Mouse (Mus musculus): Measurements from ENCODE around the gene Gngt2. TPM values are rescaled to one million over a fixed set of nuclear protein-coding genes. Genes with fewer than 3 reads are reported as not detected.

Gngt2 gene
- polyA plus RNA-seq, 1 experiment, result 167 TPM

GRCm38 (mm10) chr11:95844935-95845334 lies 7.9 kb downstream of the Gngt2 start:
- Histone ChIP-seq H3K4me1 (ENCODE audit: control insufficient read depth, insufficient read depth, low read length) (peaks cover 62% of the 10 kb centered on the region), H3K27ac (ENCODE audit: insufficient read depth, low read depth, low read length) (peak overlapping the region; percentile 88), H3K4me3 (ENCODE audit: insufficient read depth, low read length) (peak overlapping the region; percentile 54)
- TF ChIP-seq POLR2A (IDR thresholded peaks at IDR 0.05; ENCODE audit: borderline replicate concordance, low read depth, low read length), result no peak
- no peak for TF ChIP-seq CTCF (IDR thresholded peaks at IDR 0.05; ENCODE audit: low read depth, low read length)

GRCm38 (mm10) chr11:95850898-95851297 lies 13.9 kb downstream of the Gngt2 start:
- peaks cover 36% of the 10 kb centered on the region for H3K4me1 ChIP-seq (ENCODE audit: control insufficient read depth, insufficient read depth, low read length)
- peak overlapping the region; percentile 59 for H3K27ac ChIP-seq (ENCODE audit: insufficient read depth, low read depth, low read length)
- TF ChIP-seq POLR2A (IDR thresholded peaks at IDR 0.05; ENCODE audit: borderline replicate concordance, low read depth, low read length), result no peak
- no peak overlapping the region for H3K4me3 ChIP-seq (ENCODE audit: insufficient read depth, low read length)

- TF ChIP-seq POLR2A (IDR thresholded peaks at IDR 0.05; ENCODE audit: borderline replicate concordance, low read depth, low read length), result no peak
- TF ChIP-seq CTCF (IDR thresholded peaks at IDR 0.05; ENCODE audit: low read depth, low read length), result peak; percentile 84
- Histone ChIP-seq H3K4me3 (ENCODE audit: insufficient read depth, low read length) (no peak overlapping the region), H3K4me1 (ENCODE audit: control insufficient read depth, insufficient read depth, low read length) (peaks cover 39% of the 10 kb centered on the region)
These were observed 16.7 kb downstream of the Gngt2 start for GRCm38 (mm10) chr11:95853684-95854083.

GRCm38 (mm10) chr11:95857306-95857705 lies 20.3 kb downstream of the Gngt2 start:
- Histone ChIP-seq H3K4me1 (ENCODE audit: control insufficient read depth, insufficient read depth, low read length) (peaks cover 16% of the 10 kb centered on the region), H3K4me3 (ENCODE audit: insufficient read depth, low read length) (no peak overlapping the region), H3K27ac (ENCODE audit: insufficient read depth, low read depth, low read length) (no peak overlapping the region)
- TF ChIP-seq CTCF (IDR thresholded peaks at IDR 0.05; ENCODE audit: low read depth, low read length) (no peak), POLR2A (IDR thresholded peaks at IDR 0.05; ENCODE audit: borderline replicate concordance, low read depth, low read length) (no peak)

More at GRCm38 (mm10) chr11:95853684-95854083, 16.7 kb downstream of the Gngt2 start:
- H3K27ac ChIP-seq (ENCODE audit: insufficient read depth, low read depth, low read length), result no peak overlapping the region

GRCm38 (mm10) chr11:95857716-95858527 lies 20.9 kb downstream of the Gngt2 start:
- Histone ChIP-seq H3K4me3 (ENCODE audit: insufficient read depth, low read length) (peak overlapping the region; percentile 72), H3K27ac (ENCODE audit: insufficient read depth, low read depth, low read length) (peak overlapping the region; percentile 61), H3K4me1 (ENCODE audit: control insufficient read depth, insufficient read depth, low read length) (peaks cover 15% of the 10 kb centered on the region)
- TF ChIP-seq CTCF (IDR thresholded peaks at IDR 0.05; ENCODE audit: low read depth, low read length) (no peak), POLR2A (IDR thresholded peaks at IDR 0.05; ENCODE audit: borderline replicate concordance, low read depth, low read length) (no peak)

GRCm38 (mm10) chr11:95858528-95859467 lies 21.8 kb downstream of the Gngt2 start:
- TF ChIP-seq POLR2A (IDR thresholded peaks at IDR 0.05; ENCODE audit: borderline replicate concordance, low read depth, low read length) (0 out of 2 replicates have a peak, but pooled peaks have one; percentile 55), CTCF (IDR thresholded peaks at IDR 0.05; ENCODE audit: low read depth, low read length) (no peak)
- Histone ChIP-seq H3K4me1 (ENCODE audit: control insufficient read depth, insufficient read depth, low read length) (peaks cover 12% of the 10 kb centered on the region), H3K4me3 (ENCODE audit: insufficient read depth, low read length) (peak overlapping the region; percentile 72), H3K27ac (ENCODE audit: insufficient read depth, low read depth, low read length) (peak overlapping the region; percentile 80)

- Histone ChIP-seq H3K4me1 (ENCODE audit: control insufficient read depth, insufficient read depth, low read length) (peaks cover 12% of the 10 kb centered on the region), H3K27ac (ENCODE audit: insufficient read depth, low read depth, low read length) (peak overlapping the region; percentile 80), H3K4me3 (ENCODE audit: insufficient read depth, low read length) (peak overlapping the region; percentile 72)
- TF ChIP-seq POLR2A (IDR thresholded peaks at IDR 0.05; ENCODE audit: borderline replicate concordance, low read depth, low read length) (no peak), CTCF (IDR thresholded peaks at IDR 0.05; ENCODE audit: low read depth, low read length) (no peak)
These were observed 22.4 kb downstream of the Gngt2 start for GRCm38 (mm10) chr11:95859468-95859855.

- Histone ChIP-seq H3K27ac (ENCODE audit: insufficient read depth, low read depth, low read length) (peak overlapping the region; percentile 80; the same call in 1 of the 2 replicates), H3K4me3 (ENCODE audit: insufficient read depth, low read length) (peak overlapping the region; percentile 72), H3K4me1 (ENCODE audit: control insufficient read depth, insufficient read depth, low read length) (peaks cover 12% of the 10 kb centered on the region)
- TF ChIP-seq CTCF (IDR thresholded peaks at IDR 0.05; ENCODE audit: low read depth, low read length), result no peak
- TF ChIP-seq POLR2A (IDR thresholded peaks at IDR 0.05; ENCODE audit: borderline replicate concordance, low read depth, low read length), result no peak
These were observed 23.1 kb downstream of the Gngt2 start for GRCm38 (mm10) chr11:95860071-95860490.

- TF ChIP-seq CTCF (IDR thresholded peaks at IDR 0.05; ENCODE audit: low read depth, low read length) (no peak), POLR2A (IDR thresholded peaks at IDR 0.05; ENCODE audit: borderline replicate concordance, low read depth, low read length) (no peak)
- Histone ChIP-seq H3K4me3 (ENCODE audit: insufficient read depth, low read length) (no peak overlapping the region), H3K4me1 (ENCODE audit: control insufficient read depth, insufficient read depth, low read length) (peaks cover 12% of the 10 kb centered on the region), H3K27ac (ENCODE audit: insufficient read depth, low read depth, low read length) (no peak overlapping the region)
These were observed 24.4 kb downstream of the Gngt2 start for GRCm38 (mm10) chr11:95861397-95861796.

Measured in bone marrow macrophage, adult 2 months (primary cell).